Comparison of ENCODE assay signal across 27 mouse cellular contexts in genomic region chr11:46698278-46698655, GRCm38 (mm10). TPM values are rescaled to one million over a fixed set of nuclear protein-coding genes. Genes with fewer than 3 reads are reported as not detected.
"Had no signal": no experiment of that assay in that cellular context is flagged by ENCODE, and none has a peak within 500 bp of the region (broad histone marks: within the 10 kb centered on the region; RNA-seq: fewer than 3 reads in every experiment).

No protein-coding gene starts in this region.

- H3K9me3 ChIP-seq: lung, embryonic 15.5 days; midbrain, embryonic 10.5 days; midbrain, embryonic 13.5 days; neural tube, embryonic 13.5 days; stomach, embryonic 15.5 days had no signal

- H3K27ac ChIP-seq: kidney, postnatal 0 days; layer of hippocampus, adult 2 months; left cerebral cortex, adult 2 months; lung, embryonic 15.5 days; midbrain, embryonic 10.5 days; midbrain, embryonic 13.5 days; neural tube, embryonic 13.5 days; stomach, embryonic 15.5 days had no signal

- DNase-seq: kidney, adult 18-20 months; layer of hippocampus, adult 9-11 months; layer of hippocampus, postnatal 36 days; lung, adult 18-20 months; lung, postnatal 10 days; lung, postnatal 36 days; retina, postnatal 1 day; right cerebral cortex, postnatal 25 days; thymus, postnatal 25 days had no signal

- H3K36me3 ChIP-seq: lung, embryonic 15.5 days; midbrain, embryonic 10.5 days; midbrain, embryonic 13.5 days; neural tube, embryonic 13.5 days; stomach, embryonic 15.5 days had no signal

- H3K27me3 ChIP-seq: lung, embryonic 15.5 days; megakaryocyte, embryonic 14.5 days; midbrain, embryonic 13.5 days; neural tube, embryonic 13.5 days; stomach, embryonic 15.5 days had no signal

- H3K4me1 ChIP-seq: lung, embryonic 15.5 days; megakaryocyte, embryonic 14.5 days; midbrain, embryonic 10.5 days; midbrain, embryonic 13.5 days; neural tube, embryonic 13.5 days; stomach, embryonic 15.5 days had no signal

- H3K9ac ChIP-seq: lung, embryonic 15.5 days; midbrain, embryonic 13.5 days; neural tube, embryonic 13.5 days; stomach, embryonic 15.5 days had no signal

- H3K4me3 ChIP-seq: layer of hippocampus, adult 2 months; left cerebral cortex, adult 2 months; lung, embryonic 15.5 days; megakaryocyte, embryonic 14.5 days; midbrain, embryonic 10.5 days; midbrain, embryonic 13.5 days; myocyte; neural tube, embryonic 13.5 days; stomach, embryonic 15.5 days had no signal

- H3K4me2 ChIP-seq: lung, embryonic 15.5 days; midbrain, embryonic 13.5 days; neural tube, embryonic 13.5 days; stomach, embryonic 15.5 days had no signal

- ATAC-seq: inflammation-experienced regulatory T-cells, adult 6 months; midbrain, embryonic 13.5 days; midbrain, embryonic 16.5 days had no signal

RNA-seq across cellular contexts. Expression of gene Timd2, which starts 8.6 kb away (rescaled TPM):
- total RNA-seq: layer of hippocampus, adult 2 months; layer of hippocampus, postnatal 36 days; left cerebral cortex, adult 2 months; left cerebral cortex, postnatal 10 days; left cerebral cortex, postnatal 36 days; neutrophil, adult 5-6 weeks had no signal
- polyA plus RNA-seq: kidney, embryonic 14.5 days; lung, embryonic 15.5 days; midbrain, embryonic 16.5 days; myocyte had no signal

RNA-seq across cellular contexts. Expression of gene Havcr1, which starts 36.6 kb away (rescaled TPM):
- total RNA-seq: layer of hippocampus, adult 2 months; layer of hippocampus, postnatal 36 days; left cerebral cortex, adult 2 months; left cerebral cortex, postnatal 10 days; left cerebral cortex, postnatal 36 days; neutrophil, adult 5-6 weeks had no signal
- polyA plus RNA-seq: inflammation-experienced regulatory T-cells, adult 6 months; limb, embryonic 11.5 days; midbrain, embryonic 13.5 days; midbrain, embryonic 16.5 days; myocyte; neural tube, embryonic 13.5 days; stomach, embryonic 15.5 days; thymus, postnatal 0 days had no signal
